Mouse (Mus musculus) heart, postnatal 0 days (tissue): Measurements from ENCODE around the gene Ccni.

ENCODE experiments used
- CTCF ChIP-seq: IDR thresholded peaks from 2 replicates; pipeline ENCODE4 v1.5.1; 2016; ENCODE audit warnings: antibody characterized with exemption, control low read depth, low read depth
- EP300 ChIP-seq: IDR thresholded peaks from 2 replicates; pipeline ENCODE4 v1.6.1; 2016; ENCODE audit warnings: antibody characterized with exemption, low read depth

DNA sequence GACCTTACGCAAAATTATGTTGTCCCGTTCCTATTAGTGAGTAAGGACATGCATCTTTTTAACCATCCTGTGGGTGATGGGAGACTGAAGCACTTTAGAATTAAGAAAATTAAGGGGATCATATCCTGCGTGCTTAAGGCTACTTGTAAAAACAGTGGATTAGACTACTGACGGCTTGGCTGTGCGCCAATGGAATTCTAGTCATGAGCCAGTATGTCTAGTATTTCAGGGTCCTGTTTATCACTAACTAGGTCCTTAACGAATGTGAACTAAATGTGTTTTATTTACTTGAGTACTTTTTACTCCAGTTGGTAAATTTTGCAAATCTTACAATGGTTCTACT lies 682 bp upstream of the Ccni start:
- TF ChIP-seq CTCF, result no peak
- TF ChIP-seq EP300, result no peak
